Mouse (Mus musculus) megakaryocyte progenitor cell, adult 5-6 weeks (primary cell): Measurements from ENCODE around the gene Pik3ip1. TPM values are rescaled to one million over a fixed set of nuclear protein-coding genes. Genes with fewer than 3 reads are reported as not detected.

Source experiments
- ATAC-seq: replicated peaks from 2 replicates; pipeline ENCODE4 v1.8.0; 2016; ENCODE audit warnings: mild to moderate bottlenecking, moderate TSS enrichment, inconsistent platforms; ENCODE audit not compliant: poor library complexity
- total RNA-seq, 2 experiments: library from RNA; stranded (forward) in 1 of 2; stranded (reverse) in 1 of 2; fragments of 157-497, 149-512 nt in 1 of 2; fragments of 200-1000 nt in 1 of 2; gene quantifications; 2 replicates each; pipeline versions ENCODE4 v1.2.3 to v1.2.4; 2015 to 2017

Pik3ip1 gene
- total RNA-seq, 2 experiments from 2014 or later = 20.1 to 32.9 TPM

GRCm38 (mm10) chr11:3335651-3336216 lies 5.5 kb downstream of the Pik3ip1 start:
- peak; percentile 65 for ATAC-seq

GRCm38 (mm10) chr11:3336602-3337001 lies 6.4 kb downstream of the Pik3ip1 start:
- no peak for ATAC-seq

DNA sequence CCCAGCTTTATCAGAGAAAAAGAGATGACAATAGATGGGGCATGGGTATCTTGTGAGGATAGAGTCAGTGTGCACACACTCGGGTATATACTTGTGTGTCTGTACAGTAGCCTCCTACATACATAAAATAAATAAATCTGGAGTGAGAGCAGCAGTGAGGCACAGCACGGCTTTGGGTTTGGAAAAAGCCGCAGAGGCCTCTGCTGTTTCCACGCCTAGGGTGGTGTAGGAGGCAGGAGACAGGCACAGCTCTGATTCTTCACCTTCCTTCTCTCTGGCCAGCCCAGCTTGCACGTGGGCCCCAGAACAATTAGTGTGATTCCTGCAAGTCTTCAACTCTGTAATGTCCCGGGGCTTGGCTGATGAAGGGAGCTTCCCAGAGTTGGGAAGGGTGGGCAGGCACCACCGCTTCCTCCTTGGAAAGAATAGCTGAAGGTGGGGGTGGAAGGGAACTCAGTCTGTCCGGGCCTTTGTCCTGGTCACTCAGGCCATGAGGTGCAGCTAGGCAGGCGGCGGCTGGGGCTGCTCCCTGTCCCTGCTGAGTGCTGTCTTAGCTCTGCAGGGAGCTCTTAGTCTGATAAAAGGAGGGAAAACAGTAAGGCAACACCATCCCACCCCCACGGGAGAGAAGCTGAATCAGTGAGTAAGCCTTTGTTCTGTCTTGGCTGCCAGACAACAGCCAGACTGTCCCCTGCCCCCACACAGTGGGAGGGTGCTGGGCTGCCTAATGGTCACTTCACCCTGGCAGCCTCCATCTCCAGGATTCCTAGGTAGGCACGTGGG lies 7.2 kb downstream of the Pik3ip1 start:
- ATAC-seq = no peak

- no peak for ATAC-seq
These were observed 7.8 kb downstream of the Pik3ip1 start for GRCm38 (mm10) chr11:3337961-3338360.

DNA sequence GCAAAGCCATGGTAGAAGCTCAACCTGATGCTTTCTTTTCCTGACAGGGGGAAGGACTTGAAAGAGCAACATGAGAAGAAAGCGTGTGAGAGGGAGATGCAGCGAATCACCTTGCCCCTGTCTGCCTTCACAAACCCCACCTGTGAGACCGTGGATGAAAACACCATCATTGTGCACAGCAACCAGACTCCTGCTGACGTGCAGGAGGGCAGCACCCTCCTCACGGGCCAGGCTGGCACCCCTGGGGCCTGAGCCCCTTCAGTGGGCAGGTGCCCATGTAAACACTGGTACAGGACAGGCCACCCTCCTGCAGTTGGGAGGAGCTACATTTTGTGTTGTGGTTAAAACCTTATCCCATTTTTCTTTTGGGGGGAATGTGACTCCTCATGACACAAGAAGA lies 11.3 kb downstream of the Pik3ip1 start:
- ATAC-seq = no peak

DNA sequence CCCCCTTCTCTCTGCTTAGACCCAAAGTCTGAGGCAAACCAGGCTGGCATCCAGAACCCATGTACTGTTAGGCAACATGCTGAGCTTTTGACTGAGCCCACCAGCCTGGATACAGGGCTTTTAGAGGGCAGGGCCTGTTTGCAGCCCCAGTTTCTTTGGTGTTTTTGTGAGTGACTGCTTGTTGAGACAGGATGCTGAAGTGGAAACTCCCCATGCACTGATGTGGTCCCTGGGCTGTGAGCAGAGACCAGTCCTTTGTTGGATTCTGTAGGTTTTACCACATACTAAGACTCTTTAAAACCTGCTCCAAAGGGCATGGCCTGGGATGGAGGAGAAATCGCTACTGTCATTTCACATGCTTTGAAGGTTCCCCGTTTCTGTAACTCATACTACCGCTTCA lies 14.7 kb downstream of the Pik3ip1 start:
- no peak for ATAC-seq

DNA sequence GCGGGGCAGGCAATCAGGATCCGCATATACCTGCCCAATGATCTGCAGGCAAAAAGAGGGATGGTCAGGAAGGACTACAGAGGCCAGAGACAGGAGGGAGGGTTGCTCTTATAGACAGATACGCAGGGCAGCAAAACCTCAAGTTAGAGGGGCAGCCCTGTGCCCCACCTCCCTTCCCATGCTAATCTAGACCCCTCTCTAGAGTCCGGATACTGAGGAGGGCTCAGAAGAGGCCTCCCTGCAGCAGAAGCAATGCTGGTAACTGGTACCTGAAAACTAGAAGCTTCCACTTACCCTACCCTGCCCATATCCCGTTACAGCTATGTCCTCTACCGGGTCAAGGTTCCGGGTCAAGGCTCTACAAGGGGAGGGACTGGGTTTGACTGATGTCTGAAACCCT lies 16.1 kb downstream of the Pik3ip1 start:
- ATAC-seq = no peak

DNA sequence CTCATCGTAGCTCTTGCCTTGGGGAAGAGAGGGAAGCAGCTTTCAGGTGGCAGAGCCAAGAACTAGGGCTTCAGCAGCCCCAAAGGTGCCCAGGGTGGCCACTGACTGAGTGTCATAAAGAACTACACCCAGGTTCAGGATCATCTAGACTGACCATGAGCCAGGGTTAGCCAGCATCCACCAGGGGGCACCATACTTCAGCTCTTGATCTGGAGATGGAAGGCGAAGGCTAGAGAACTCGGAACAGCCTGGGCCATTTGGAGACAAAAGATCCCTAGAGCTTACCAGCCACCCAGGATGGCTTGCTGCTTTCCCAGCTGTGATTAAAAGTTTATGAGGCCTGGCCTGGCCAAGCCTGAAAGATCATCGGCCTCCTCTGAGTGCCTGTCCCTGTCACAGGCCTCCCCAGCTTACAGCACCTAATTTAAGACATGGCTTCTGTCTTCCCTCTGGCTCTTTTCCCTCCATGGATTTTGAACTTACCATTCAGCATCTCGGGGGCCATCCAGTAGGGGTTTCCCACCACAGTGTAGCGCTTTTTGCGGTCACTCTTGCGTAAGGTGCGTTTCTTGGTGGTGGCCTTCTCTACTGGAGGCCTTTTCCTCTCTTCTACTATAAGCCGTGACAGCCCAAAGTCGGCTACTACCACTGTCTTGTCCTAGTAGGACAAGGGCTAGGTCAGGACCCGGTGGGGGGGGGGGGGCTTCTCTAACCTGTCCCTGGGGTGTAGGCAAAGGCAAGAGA lies 17.1 kb downstream of the Pik3ip1 start:
- ATAC-seq = peak; percentile 82

DNA sequence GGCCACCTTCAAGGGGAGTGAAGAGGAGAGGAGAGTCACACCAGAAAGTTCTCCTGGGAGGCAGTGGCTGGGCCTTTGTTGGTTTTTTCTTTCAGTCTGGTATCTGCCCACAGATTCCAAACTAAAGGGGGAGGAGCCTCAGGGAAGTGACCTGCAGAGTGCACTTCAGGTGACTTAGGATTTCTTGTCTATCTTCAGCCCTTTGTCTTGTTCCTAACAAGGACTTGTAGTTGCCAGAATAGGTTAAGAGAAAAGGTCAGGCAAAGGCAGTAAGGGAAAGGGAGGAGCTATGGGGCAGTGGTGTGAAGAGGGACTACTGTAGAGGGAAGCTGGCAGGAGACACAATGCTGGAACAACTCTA lies 17.6 kb downstream of the Pik3ip1 start:
- no peak for ATAC-seq

- peak; percentile 54 for ATAC-seq
These were observed 18.6 kb downstream of the Pik3ip1 start for GRCm38 (mm10) chr11:3348576-3349342.

DNA sequence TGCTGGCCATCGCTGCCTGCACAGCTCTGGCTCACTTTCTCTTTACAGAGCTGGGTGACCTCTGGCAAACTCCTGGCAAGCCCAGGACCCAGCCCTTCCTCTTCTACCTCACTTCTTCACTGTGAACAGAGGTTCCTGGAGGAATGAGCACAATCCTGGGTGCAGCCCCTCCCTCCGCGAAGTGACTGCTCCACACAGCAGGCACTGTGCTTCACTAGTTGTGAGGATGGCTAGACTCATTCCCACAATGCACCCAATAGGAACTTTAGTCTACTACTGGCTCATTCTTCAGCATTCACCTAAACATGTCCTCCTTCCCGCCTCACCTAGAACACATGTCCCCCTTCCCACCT lies 19.1 kb downstream of the Pik3ip1 start:
- ATAC-seq = no peak

GRCm38 (mm10) chr11:3352131-3352530 lies 21.9 kb downstream of the Pik3ip1 start:
- ATAC-seq = no peak

DNA sequence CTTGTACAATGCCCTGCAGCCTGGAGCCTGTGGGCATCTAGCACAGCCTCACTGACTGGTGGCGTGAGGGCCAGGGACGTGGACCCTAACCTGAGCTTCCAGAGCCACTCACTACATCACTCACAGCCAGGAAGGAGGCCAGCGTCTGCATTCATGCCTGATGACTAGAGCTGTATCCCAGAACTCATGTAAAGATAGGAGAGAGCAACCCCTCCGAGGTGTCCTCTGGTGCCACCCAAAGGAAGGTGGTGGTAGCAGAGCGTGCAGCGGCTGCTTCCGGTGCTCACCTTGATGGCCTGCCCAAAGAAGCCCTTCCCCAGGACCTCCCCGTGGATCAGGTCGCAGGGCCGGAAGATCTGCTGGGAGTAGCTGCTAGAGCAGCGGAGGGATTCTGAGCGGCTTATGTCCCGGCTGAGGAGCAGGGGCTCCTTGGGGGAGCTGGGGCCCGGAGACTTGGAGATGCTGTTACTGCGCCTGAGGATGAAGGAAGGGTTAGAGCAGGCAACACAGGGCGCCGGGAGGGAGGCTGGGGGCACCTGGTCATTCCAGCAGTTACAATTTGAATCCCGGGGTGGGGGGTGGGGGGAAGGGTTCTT lies 22.9 kb downstream of the Pik3ip1 start:
- ATAC-seq = peak; percentile 59

DNA sequence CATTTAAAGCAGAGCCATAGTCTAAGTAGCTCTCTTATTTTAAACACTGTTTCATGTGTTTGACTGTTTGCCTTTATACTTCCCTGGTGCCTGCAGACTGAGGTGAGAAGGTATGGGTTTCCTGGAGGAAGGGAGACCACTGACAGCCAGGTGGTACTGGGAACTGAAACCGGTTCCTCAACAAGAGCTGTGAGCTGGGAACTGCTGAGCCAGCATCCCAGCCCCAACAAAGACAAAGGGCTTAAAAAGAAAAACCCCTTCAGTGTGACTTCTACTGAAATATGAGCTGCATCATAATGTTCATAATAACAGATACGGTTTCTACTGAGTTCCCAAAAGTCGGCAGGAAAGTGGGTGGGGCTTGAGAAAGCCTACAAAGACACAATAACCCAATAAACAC lies 32.7 kb downstream of the Pik3ip1 start:
- no peak for ATAC-seq

- ATAC-seq = no peak
These were observed 36.2 kb downstream of the Pik3ip1 start for GRCm38 (mm10) chr11:3366411-3366810.

DNA sequence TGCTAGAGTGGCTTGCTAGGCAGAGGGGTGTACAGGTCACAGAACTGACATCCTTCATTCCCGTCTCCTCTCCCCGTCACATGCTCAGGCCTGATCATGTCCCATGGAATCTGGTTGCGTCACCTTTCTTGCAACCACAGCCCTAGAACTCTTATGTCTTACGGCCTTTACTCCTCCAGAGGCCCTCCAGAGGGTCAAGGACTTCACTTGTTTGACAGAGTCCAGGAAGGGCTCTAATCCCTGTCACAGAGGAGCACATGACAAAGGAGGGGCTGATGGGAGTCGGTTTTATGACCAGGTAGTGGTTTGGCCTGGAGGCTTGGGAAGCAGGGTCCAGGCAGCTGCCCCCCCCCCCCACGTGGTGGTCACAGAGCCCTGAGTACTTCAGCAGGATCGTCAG lies 38.8 kb downstream of the Pik3ip1 start:
- ATAC-seq = no peak

DNA sequence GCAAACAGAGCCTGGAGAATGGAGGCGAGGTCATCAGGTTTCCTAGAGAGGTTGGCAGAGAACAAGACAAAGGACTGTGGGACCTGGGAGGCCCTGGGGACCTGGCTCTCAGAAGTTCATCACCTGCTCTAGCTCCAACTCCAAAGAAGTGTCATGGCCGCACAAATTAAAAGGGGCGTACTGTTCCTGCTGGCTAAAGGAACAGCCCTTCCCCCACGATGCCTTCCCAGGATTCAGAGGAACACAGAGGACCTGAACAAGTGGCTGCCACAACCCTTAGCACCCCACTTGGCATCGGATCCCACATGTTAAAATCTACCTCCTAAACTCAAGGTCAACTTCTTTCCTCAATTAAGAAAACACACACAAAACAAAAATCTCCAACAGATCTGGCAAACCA lies 39.2 kb downstream of the Pik3ip1 start:
- ATAC-seq = no peak

DNA sequence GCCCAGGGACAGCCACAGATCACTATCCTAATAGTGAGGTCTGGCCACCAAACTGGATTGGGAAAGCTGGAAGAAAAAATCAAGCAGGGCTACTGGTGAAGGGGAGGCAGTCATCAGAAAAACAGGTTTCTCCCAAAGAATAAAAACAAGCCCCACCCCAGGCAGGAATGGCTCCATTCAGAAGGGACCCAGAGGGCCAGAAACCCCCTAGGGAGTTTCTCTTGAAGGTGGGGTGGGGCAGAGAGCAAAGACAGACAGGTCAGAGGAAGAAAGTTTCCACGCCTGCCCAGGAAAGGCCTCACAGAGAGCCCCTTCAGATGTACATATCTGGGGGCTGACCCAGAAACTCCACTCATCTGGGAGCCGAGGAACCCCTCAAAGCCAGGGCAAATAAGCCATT lies 40.0 kb downstream of the Pik3ip1 start:
- no peak for ATAC-seq

DNA sequence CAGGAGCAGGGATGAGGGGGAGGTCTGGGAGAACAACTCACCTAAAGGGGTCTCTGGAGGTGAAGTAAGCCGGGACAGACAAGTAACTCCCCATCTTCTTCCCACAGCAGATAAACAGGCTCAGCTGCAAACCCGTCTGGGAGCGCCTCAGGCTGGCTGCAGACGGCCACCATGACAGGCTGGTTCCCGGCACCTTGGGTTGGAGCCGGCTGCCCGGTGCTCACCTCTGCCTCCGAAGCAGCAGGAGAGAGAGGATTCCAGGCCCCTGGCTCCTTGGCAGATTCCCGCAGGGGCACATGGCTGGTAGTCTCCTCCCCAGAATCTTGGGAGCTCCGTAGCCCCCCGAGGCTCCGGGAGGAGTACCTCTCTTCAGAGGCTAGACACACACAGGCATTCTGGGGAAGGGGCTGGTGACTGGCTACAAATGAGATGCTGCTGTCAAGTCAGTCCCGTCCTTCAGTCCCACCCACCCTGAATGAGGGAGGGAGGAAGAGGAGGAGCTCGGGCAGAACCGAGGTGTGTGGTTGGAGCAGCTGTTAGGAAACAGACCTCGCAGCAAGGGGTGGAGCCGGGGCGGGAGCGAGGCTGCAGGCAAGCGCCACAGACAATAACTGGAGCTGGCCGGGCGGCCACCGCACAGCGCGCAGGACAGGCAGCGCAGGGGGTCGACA lies 40.9 kb downstream of the Pik3ip1 start:
- ATAC-seq = peak; percentile 99

DNA sequence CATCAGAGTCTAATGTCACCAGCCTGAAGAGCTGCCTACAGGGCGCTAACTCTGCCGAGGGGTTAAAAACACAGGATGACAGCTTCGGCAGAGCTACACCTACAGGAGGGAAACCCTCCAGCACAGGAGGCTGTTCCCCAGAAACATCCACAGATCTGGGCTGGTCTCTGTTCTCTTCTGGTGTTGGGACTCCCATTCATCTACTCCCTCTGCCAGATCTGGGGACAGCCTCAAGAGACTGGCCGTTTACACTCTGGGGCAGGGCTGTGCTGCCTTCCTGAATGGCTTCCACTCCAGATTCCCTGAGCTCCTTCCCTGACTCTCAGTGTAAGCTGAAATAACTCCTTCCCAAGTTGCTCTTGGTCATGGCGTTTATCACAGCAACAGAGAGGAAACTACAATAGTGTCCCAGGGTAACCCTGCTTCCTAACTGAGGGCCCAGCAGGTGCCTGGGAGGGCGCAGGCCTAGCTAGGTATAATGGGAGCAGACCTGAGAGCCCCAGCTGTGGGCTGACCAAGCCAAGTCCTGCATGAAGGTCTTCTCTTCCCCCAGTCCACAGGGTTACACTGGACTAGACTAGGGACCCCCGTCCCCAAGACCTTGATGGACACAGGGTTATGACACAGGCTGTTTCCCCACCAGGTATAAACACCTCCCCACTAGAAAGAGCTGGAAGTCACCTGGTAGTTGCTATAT lies 41.5 kb downstream of the Pik3ip1 start:
- ATAC-seq = no peak; the same call in 1 of the 2 replicates
